Mouse (Mus musculus) kidney, adult 2 months (tissue): Measurements from ENCODE around the gene Igf1r.

ENCODE experiments used
- CTCF ChIP-seq: fragments of 200-500 bp; conservative IDR thresholded peaks from 2 replicates; pipeline ENCODE4 v1.5.1; 2011; ENCODE audit warnings: low read depth, mild to moderate bottlenecking, control low read depth, low read length, moderate library complexity, mixed read lengths; ENCODE audit not compliant: insufficient read depth, insufficient read length
- POLR2A ChIP-seq: fragments of 200-500 bp; IDR thresholded peaks from one replicate; pipeline ENCODE4 v1.6.1; 2011; ENCODE audit warnings: low read depth, low read length, control low read depth

DNA sequence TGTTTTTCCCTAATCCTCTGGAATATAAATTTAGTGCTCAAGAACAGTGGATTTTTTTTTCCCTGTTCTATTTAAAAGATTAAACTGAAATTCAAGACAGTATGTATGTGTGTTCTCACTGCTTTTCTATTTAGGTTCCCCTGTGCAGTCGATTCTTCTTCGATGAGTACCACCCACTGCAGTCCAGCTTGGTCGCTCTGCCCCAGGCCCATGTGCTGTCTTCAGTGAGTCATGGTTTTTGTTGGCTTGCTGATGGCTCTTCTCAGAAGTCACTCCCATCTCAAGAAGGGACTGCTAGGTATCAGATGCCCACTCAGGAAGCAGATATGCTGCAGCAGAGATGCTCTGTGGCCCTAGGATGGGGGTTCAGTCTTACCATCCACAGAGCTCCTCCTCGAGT lies 95.9 kb downstream of the Igf1r start:
- TF ChIP-seq CTCF (no peak), POLR2A (no peak)
